Mouse (Mus musculus) erythroblast, embryonic 14.5 days (primary cell): ENCODE data around the gene Dlg2. TPM values are rescaled to one million over a fixed set of nuclear protein-coding genes. Genes with fewer than 3 reads are reported as not detected.

ENCODE experiments used
- H3K27me3 ChIP-seq: 2 replicates; pipeline ENCODE4 v1.6.1; 2012; ENCODE audit warnings: inconsistent platforms; ENCODE audit not compliant: control insufficient read depth
- H3K36me3 ChIP-seq: 2 replicates; pipeline ENCODE4 v1.6.1; 2012; ENCODE audit warnings: mild to moderate bottlenecking, inconsistent platforms; ENCODE audit not compliant: control insufficient read depth
- H3K4me1 ChIP-seq: 2 replicates; pipeline ENCODE4 v1.6.1; 2012; ENCODE audit warnings: inconsistent platforms; ENCODE audit not compliant: control insufficient read depth
- H3K4me3 ChIP-seq: replicated peaks from 2 replicates; pipeline ENCODE3; 2012; ENCODE audit warnings: moderate library complexity, mild to moderate bottlenecking, inconsistent platforms
- H3K9me3 ChIP-seq: 2 replicates; pipeline ENCODE4 v1.6.1; 2012; ENCODE audit warnings: low read length, inconsistent platforms, mixed read lengths; ENCODE audit not compliant: control insufficient read depth
- GATA1 ChIP-seq: IDR thresholded peaks from 2 replicates; pipeline ENCODE4 v1.6.1; 2012; ENCODE audit warnings: low read length, inconsistent platforms, mixed read lengths
- TAL1 ChIP-seq: IDR thresholded peaks from 3 replicates; pipeline ENCODE4 v1.6.1; 2012; ENCODE audit warnings: low read length, inconsistent platforms, mixed read lengths
- polyA plus RNA-seq: library from polyadenylated mRNA; stranded (reverse); fragments of >175 nt; gene quantifications from 2 replicates; pipeline ENCODE4 v1.2.3, GENCODE M21; 2012

Gene Dlg2
- polyA plus RNA-seq, 1 experiment, result not detected

- peaks cover 36% of the 10 kb centered on the region for H3K4me1 ChIP-seq
- peaks cover 7% of the 10 kb centered on the region; the same call in 1 of the 2 replicates for H3K27me3 ChIP-seq
- no peak for TF ChIP-seq TAL1
- TF ChIP-seq GATA1, result no peak
- H3K9me3 ChIP-seq, result no peaks in the 10 kb centered on the region
- H3K36me3 ChIP-seq, result peaks cover 39% of the 10 kb centered on the region
- peak overlapping the region; percentile 82 for H3K4me3 ChIP-seq
Measured at GRCm38 (mm10) chr7:90456149-90456844, 20.2 kb upstream of the Dlg2 start.

GRCm38 (mm10) chr7:90456845-90457468, 19.5 kb upstream of the Dlg2 start, which contains the start of gene Tmem126a:
Tmem126a (minus strand) TSS chr7:90457229.
- Histone ChIP-seq H3K27me3 (peaks cover 7% of the 10 kb centered on the region; the same call in 1 of the 2 replicates), H3K4me1 (peaks cover 38% of the 10 kb centered on the region), H3K36me3 (peaks cover 32% of the 10 kb centered on the region), H3K4me3 (peak within 1 kb of the TSS; percentile 82), H3K9me3 (no peaks in the 10 kb centered on the region)
- TF ChIP-seq TAL1, result no peak
- TF ChIP-seq GATA1, result no peak

- H3K9me3 ChIP-seq, result no peaks in the 10 kb centered on the region
- peaks cover 38% of the 10 kb centered on the region for H3K4me1 ChIP-seq
- no peak for TF ChIP-seq TAL1
- TF ChIP-seq GATA1, result no peak
Measured at GRCm38 (mm10) chr7:90457517-90457916, 19.0 kb upstream of the Dlg2 start.

DNA sequence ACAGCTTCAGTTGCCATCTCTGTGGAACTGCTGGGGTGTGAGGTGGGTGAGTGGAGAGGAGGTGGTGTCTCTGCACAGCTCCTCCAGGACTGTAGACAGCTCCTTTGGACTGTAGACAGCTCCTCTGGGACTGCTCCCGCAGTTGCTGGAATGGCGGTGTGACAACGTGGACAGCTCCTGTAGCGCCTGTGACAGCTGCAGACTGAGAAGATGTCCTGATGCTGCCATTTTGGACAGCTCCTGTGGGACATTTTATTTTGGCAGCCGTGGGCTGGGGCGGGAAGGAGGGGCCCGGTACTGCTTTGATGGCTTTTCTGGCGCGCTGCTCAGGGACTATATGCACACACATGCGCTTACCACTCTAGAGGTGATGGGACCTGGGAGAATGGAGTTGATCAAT, 16.1 kb upstream of the Dlg2 start:
- no peak overlapping the region for H3K4me3 ChIP-seq
- no peaks in the 10 kb centered on the region for H3K9me3 ChIP-seq
- peaks cover 36% of the 10 kb centered on the region for H3K4me1 ChIP-seq
- H3K27me3 ChIP-seq, result peaks cover 7% of the 10 kb centered on the region; the same call in 1 of the 2 replicates
- H3K36me3 ChIP-seq, result peaks cover 2% of the 10 kb centered on the region; the same call in 1 of the 2 replicates
- TF ChIP-seq GATA1, result no peak
- no peak for TF ChIP-seq TAL1

More at GRCm38 (mm10) chr7:90457517-90457916, 19.0 kb upstream of the Dlg2 start:
- Histone ChIP-seq H3K27me3 (peaks cover 7% of the 10 kb centered on the region; the same call in 1 of the 2 replicates), H3K36me3 (peaks cover 27% of the 10 kb centered on the region), H3K4me3 (peak overlapping the region; percentile 82)

DNA sequence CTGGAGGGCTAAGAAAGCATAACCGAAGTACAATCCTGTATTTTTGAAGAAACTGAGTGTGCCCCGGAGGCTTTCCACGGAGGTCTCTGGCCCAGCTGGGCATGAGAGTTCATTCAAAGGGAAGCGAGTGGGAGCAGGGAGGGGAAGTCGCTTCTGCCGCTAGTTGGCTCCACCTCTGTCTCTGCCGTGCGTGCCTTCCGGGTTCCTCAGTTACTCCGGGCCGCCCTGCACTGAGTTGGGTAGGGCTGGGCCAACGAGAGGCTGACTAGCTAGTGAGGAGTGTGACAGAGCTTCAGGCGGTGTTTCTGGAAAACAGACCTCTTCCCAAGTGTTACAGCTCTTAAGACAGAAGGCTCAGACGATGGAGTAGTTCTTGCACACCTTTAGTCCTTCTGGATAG, 15.5 kb upstream of the Dlg2 start:
- no peak overlapping the region for H3K4me3 ChIP-seq
- peaks cover 7% of the 10 kb centered on the region; the same call in 1 of the 2 replicates for H3K27me3 ChIP-seq
- TF ChIP-seq TAL1 (no peak), GATA1 (no peak)
- peaks cover 33% of the 10 kb centered on the region for H3K4me1 ChIP-seq
- H3K9me3 ChIP-seq, result no peaks in the 10 kb centered on the region
- H3K36me3 ChIP-seq, result no peaks in the 10 kb centered on the region

DNA sequence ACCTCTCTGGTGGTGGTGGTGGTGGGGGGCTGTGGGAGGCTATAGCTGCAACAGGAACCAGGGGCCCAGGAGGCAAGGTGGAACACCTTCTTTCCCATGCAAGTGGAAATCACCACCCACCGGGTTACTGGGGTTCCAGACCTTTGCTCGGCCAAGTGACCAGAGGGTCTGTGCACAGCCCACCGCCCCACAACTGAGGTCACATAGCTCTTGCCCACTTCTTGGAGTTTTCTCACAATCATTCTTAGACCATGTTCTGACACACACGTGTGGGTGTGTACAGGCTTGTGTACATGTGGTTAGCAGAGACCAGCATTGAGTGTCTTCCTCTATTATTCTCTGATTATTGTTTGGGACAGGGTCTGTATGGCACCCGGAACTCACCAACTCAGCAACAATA, 15.0 kb upstream of the Dlg2 start:
- TF ChIP-seq TAL1 (no peak), GATA1 (no peak)
- no peaks in the 10 kb centered on the region for H3K9me3 ChIP-seq
- H3K4me1 ChIP-seq, result peaks cover 27% of the 10 kb centered on the region
- no peaks in the 10 kb centered on the region for H3K36me3 ChIP-seq
- H3K4me3 ChIP-seq, result no peak overlapping the region
- peaks cover 7% of the 10 kb centered on the region; the same call in 1 of the 2 replicates for H3K27me3 ChIP-seq

DNA sequence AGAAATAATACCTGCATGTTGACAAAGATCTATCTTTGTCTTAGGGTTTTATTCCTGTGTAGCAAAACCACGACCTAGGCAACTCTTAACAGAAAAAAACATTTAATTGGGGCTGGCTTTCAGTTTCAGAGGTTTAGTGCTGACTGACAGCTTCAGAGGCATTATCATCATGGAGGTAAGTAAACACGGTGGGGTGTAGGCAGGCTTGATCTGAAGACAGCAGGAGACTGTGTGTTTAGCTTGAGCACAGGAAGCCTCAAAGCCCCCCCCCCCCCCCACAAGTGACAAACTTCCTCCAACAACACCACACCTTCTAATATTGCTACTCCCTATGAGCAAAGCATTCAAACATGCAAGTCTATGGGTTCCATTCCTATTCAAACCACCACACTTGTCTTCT, 3.0 kb upstream of the Dlg2 start:
- Histone ChIP-seq H3K36me3 (peaks cover 23% of the 10 kb centered on the region), H3K27me3 (peaks cover 25% of the 10 kb centered on the region), H3K4me3 (no peak overlapping the region), H3K4me1 (peaks cover 24% of the 10 kb centered on the region), H3K9me3 (no peaks in the 10 kb centered on the region)
- TF ChIP-seq TAL1 (no peak), GATA1 (no peak)

DNA sequence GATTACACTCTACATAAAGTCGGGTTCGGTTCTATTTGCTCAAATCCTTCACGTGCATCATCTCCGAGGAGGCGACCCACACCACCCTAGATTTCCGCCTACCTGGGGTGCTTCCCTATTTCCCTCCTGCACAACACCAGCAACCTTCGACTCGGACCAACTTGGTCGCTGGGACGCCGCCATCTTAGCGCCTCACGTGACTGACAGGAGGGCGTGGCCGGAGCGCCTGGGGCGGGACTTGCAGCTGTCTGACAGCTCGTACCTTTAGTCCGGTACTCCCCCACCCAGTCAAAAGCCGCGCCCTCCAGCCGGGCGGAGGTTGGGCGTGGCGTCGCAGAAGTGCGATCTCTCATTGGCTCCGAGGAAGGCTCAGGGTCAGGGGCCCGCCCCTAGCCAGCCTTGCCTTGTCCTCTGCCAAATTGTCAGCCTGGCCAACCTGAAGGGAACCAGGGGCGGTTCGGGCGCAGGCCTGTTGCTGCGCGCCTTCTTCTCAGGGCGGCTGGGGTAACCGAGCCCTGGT, 619 bp upstream of the Dlg2 start, which contains the start of gene Tmem126b:
Gene Tmem126b, minus strand, starts transcription at position 209 of the 520 bp plus-strand sequence.
- H3K4me1 ChIP-seq, result peaks cover 24% of the 10 kb centered on the region
- peaks cover 41% of the 10 kb centered on the region for H3K27me3 ChIP-seq
- H3K9me3 ChIP-seq, result no peaks in the 10 kb centered on the region
- H3K4me3 ChIP-seq, result peak within 1 kb of the TSS; percentile 93
- H3K36me3 ChIP-seq, result peaks cover 7% of the 10 kb centered on the region
- TF ChIP-seq GATA1, result no peak
- no peak for TF ChIP-seq TAL1

DNA sequence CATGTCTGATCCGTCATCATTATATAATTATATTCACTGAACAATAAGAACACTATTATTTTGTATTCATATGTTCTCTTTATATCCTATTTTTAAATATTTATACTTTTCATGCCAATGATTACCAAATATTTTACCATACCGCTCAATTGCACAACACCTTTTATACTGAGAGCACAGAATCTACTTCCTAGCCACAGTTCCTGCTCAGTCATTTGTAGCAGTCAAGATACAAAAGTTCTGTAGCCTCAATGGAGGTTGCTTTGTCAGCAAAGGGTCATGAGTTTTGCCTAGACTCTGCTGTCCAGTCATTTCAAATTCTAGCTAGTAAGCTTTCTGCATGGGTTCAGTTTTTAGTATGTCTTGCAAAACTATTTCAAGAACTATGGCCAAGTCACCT, 6.1 kb downstream of the Dlg2 start:
- TF ChIP-seq GATA1, result no peak
- TF ChIP-seq TAL1, result no peak
- Histone ChIP-seq H3K36me3 (no peaks in the 10 kb centered on the region), H3K4me3 (no peak overlapping the region), H3K4me1 (no peaks in the 10 kb centered on the region), H3K9me3 (no peaks in the 10 kb centered on the region), H3K27me3 (peaks cover 28% of the 10 kb centered on the region)
